Mouse (Mus musculus) forebrain, embryonic 13.5 days (tissue): ENCODE results near the gene Gm17067. TPM values are rescaled to one million over a fixed set of nuclear protein-coding genes. Genes with fewer than 3 reads are reported as not detected.
"Not testable (repeated sequence)": the region's sequence is repeated elsewhere in the genome, so short reads cannot be mapped to it uniquely, and the experiment has no call there.

Source experiments
- ATAC-seq: fragments of 200-750 bp; cut with Nextera tagmentation; 2 replicates; pipeline ENCODE4 v1.8.0; 2017
- H3K27ac ChIP-seq: fragments of 300-500 bp; sonication (generic); 2 replicates; pipeline ENCODE4 v1.5.1; 2015; ENCODE audit warnings: inconsistent platforms, mild to moderate bottlenecking, moderate library complexity
- H3K27me3 ChIP-seq: fragments of 300-500 bp; sonication (generic); 2 replicates; pipeline ENCODE4 v1.6.1; 2015; ENCODE audit warnings: mild to moderate bottlenecking, inconsistent platforms
- H3K36me3 ChIP-seq: fragments of 300-500 bp; sonication (generic); 2 replicates; pipeline ENCODE4 v1.6.1; 2015; ENCODE audit warnings: mild to moderate bottlenecking, inconsistent platforms; ENCODE audit not compliant: poor library complexity, severe bottlenecking
- H3K4me1 ChIP-seq: fragments of 300-500 bp; sonication (generic); 2 replicates; pipeline ENCODE4 v1.6.1; 2015; ENCODE audit warnings: inconsistent platforms
- H3K4me2 ChIP-seq: fragments of 300-500 bp; sonication (generic); 2 replicates; pipeline ENCODE4 v1.6.1; 2015; ENCODE audit warnings: inconsistent platforms, mild to moderate bottlenecking, moderate library complexity
- H3K4me3 ChIP-seq: fragments of 300-500 bp; sonication (generic); 2 replicates; pipeline ENCODE4 v1.5.1; 2015; ENCODE audit warnings: mild to moderate bottlenecking, inconsistent platforms
- H3K9ac ChIP-seq: fragments of 300-500 bp; sonication (generic); 2 replicates; pipeline ENCODE4 v1.6.1; 2015; ENCODE audit warnings: mild to moderate bottlenecking, inconsistent platforms
- H3K9me3 ChIP-seq: fragments of 300-500 bp; sonication (generic); replicated peaks from 2 replicates; pipeline ENCODE4 v1.6.1; 2016; ENCODE audit warnings: inconsistent platforms
- WGBS: fragments of 180-500 bp; shearing (Covaris S2); methylation state at CpG from one replicate; pipeline ENCODE4 v1.1.7; 2015; 5-methylcytosine and 5-hydroxymethylcytosine counted together
- polyA plus RNA-seq: library from polyadenylated mRNA; unstranded; fragments of >200 nt; fragmentation: Nextera tagmentation; extraction: Ambion mirVana; gene quantifications from 2 replicates; pipeline ENCODE4 v1.2.1, GENCODE M21; 2015

The Gm17067 gene
- not detected in 2 replicates for polyA plus RNA-seq

- peaks cover 27% of the 10 kb centered on the region for H3K9me3 ChIP-seq
- WGBS, result 93% methylated on average over 4 of the region's 4 CpGs
- not testable (repeated sequence) for ATAC-seq, H3K36me3 ChIP-seq, H3K27ac ChIP-seq, H3K4me2 ChIP-seq, H3K4me1 ChIP-seq, H3K4me3 ChIP-seq, H3K9ac ChIP-seq, H3K27me3 ChIP-seq
Observed at GRCm38 (mm10) chr7:42726917-42727316, at the start of gene Gm17067. Gm17067 (minus strand) TSS chr7:42727017.

DNA sequence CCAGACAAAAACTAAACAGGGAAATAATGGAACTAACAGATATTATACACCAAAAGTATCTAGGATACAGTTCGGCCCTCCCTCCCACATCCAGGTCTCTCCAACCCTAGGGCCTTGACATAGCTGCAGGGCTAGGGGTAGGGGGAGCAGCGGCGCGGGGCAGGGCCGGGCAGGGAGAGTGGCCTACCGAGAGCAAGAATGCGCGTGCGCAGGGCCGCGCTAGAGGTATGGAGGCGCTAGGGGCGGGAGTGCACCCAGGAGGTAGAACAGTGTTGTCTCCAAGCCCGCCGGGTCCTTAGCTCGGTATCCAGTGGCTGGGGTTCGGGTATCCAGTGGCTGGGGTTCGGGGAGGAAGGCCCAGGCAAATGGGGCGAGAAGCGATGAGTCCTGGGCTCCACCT lies 23.0 kb upstream of the Gm17067 start:
- no peak for ATAC-seq
- Histone ChIP-seq H3K36me3 (no peaks in the 10 kb centered on the region), H3K4me2 (no peak overlapping the region), H3K27me3 (no peaks in the 10 kb centered on the region), H3K9ac (no peak overlapping the region), H3K4me1 (no peaks in the 10 kb centered on the region), H3K27ac (no peak overlapping the region), H3K9me3 (peaks cover 14% of the 10 kb centered on the region), H3K4me3 (no peak overlapping the region)
- WGBS, result 48% methylated on average over 20 of the region's 20 CpGs

DNA sequence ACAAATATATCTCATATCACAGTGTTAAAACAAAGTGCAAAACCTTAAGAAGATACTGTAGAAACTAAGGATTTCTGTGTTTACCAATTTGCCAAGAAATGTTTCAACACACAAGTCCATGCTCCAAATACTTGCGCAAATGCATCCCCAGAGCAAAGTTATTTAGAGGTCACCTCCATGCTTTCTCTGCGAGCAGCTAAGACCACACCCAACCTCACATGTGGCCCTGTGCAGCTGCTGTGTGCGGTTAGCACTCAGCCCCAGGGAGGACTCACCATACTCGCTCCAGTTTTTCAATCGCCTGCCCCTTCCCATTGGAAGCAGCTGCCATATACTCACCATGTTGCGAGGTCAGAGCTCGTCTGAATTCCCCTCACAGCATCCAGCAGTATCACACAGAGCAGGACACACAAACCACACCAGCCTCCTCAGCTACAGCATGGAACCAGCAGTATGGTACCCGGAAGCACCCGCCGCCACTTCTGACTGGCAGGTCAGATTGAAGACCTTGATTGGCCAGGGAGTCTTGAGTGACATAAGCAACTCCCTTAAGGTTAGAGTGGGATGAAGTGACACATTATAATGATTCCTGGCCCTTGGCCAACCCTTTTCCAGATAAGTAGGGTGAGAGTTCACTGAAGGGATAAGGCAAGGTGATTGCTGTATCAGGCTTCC lies 11.9 kb upstream of the Gm17067 start:
- no peak overlapping the region for H3K4me2 ChIP-seq
- no peak overlapping the region for H3K4me3 ChIP-seq
- peaks cover 30% of the 10 kb centered on the region for H3K9me3 ChIP-seq
- ATAC-seq, result no peak
- no peaks in the 10 kb centered on the region for H3K4me1 ChIP-seq
- H3K27me3 ChIP-seq, result no peaks in the 10 kb centered on the region
- WGBS, result 88% methylated on average over 10 of the region's 10 CpGs
- H3K9ac ChIP-seq, result no peak overlapping the region
- H3K36me3 ChIP-seq, result no peaks in the 10 kb centered on the region
- H3K27ac ChIP-seq, result no peak overlapping the region

- not testable (repeated sequence) for H3K4me1 ChIP-seq, H3K27me3 ChIP-seq, ATAC-seq, H3K36me3 ChIP-seq, H3K9me3 ChIP-seq, H3K27ac ChIP-seq
- 2% methylated on average over 4 of the region's 4 CpGs for WGBS
- Histone ChIP-seq H3K4me3 (peak overlapping the region; percentile 50), H3K9ac (peak overlapping the region; percentile 67), H3K4me2 (peak overlapping the region; percentile 60)
Observed at GRCm38 (mm10) chr7:42693251-42693650, 33.6 kb downstream of the Gm17067 start.

- Histone ChIP-seq H3K4me3 (peak within 1 kb of the TSS; percentile 50), H3K9ac (peak within 1 kb of the TSS; percentile 67), H3K4me2 (peak within 1 kb of the TSS; percentile 60)
- H3K27me3 ChIP-seq, H3K4me1 ChIP-seq, H3K9me3 ChIP-seq, H3K27ac ChIP-seq, H3K36me3 ChIP-seq: not testable (repeated sequence)
- ATAC-seq, result peak; percentile 99
- under 1% methylated on average over 23 of the region's 23 CpGs for WGBS
Observed at GRCm38 (mm10) chr7:42692362-42693158, 34.3 kb downstream of the Gm17067 start, which contains the start of gene Zfp975. Zfp975 (minus strand) TSS chr7:42692742.

- H3K9me3 ChIP-seq, result peaks cover 24% of the 10 kb centered on the region
- H3K4me3 ChIP-seq, H3K27me3 ChIP-seq, H3K36me3 ChIP-seq, H3K27ac ChIP-seq, ATAC-seq, H3K9ac ChIP-seq, H3K4me1 ChIP-seq, H3K4me2 ChIP-seq: not testable (repeated sequence)
- 88% methylated on average over 6 of the region's 6 CpGs for WGBS
Observed at GRCm38 (mm10) chr7:42680081-42680480, 46.7 kb downstream of the Gm17067 start.

DNA sequence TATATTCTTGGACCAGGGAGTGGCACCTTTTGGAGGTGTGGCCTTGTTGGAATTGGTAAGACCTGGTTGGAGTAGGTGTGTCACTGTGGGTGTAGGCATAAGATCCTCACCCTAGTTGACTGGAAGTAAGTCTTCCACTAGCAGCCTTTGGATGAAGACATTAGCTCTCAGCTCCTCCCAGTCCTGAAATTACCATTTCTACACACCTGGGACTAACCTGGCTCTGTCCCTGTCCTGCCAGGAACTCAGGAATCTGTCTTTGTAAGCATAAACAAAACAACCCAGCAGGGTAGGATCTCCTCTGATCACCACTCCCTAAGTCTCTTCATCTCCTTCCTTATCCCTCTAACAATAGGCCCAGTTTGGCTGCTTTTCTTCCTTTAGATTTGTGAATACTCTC lies 47.2 kb downstream of the Gm17067 start:
- ATAC-seq, H3K4me3 ChIP-seq: not testable (repeated sequence)
- H3K9me3 ChIP-seq, result peaks cover 25% of the 10 kb centered on the region

DNA sequence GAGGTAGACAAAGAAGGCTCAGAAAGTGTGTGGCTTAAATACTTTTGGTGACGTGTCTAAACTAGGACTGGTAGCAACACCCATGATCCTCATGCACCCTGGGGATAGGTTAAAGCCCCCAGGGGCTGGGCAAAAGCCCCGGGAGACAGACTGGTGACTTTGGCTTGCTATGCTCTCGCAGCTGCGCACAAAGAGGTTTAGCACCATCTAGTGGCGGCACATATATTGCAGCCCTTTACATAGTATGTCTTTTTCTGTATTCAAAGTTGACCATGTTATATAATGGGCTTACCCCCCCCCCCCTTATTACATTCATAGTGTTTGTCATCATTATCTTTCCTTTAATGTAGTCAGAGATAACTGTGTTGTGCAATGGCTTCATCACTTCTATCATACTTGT lies 66.7 kb downstream of the Gm17067 start:
- not testable (repeated sequence) for H3K27ac ChIP-seq, ATAC-seq, H3K4me2 ChIP-seq, H3K4me3 ChIP-seq, H3K4me1 ChIP-seq, H3K9ac ChIP-seq, H3K27me3 ChIP-seq
- 77% methylated on average over 5 of the region's 5 CpGs for WGBS
- Histone ChIP-seq H3K9me3 (peaks cover 19% of the 10 kb centered on the region), H3K36me3 (peaks cover 23% of the 10 kb centered on the region)

More for the DNA sequence above, 47.2 kb downstream of the Gm17067 start:
- not testable (repeated sequence) for H3K9ac ChIP-seq, H3K4me1 ChIP-seq, H3K36me3 ChIP-seq, H3K4me2 ChIP-seq, H3K27me3 ChIP-seq, H3K27ac ChIP-seq

Other genes starting within 250 kb of the Gm17067 start
- 12.4 and 14.1 TPM in 2 replicates for gene Zfp141, start 221.3 kb downstream of the Gm17067 start, polyA plus RNA-seq
- not detected in 2 replicates for gene Gm21028, start 148.4 kb downstream of the Gm17067 start, polyA plus RNA-seq
- gene Zfp977, start 134.5 kb downstream of the Gm17067 start, polyA plus RNA-seq, result 0.84 and 1.1 TPM in 2 replicates
- gene Zfp976, start 84.4 kb downstream of the Gm17067 start, polyA plus RNA-seq, result 2.9 and 3.1 TPM in 2 replicates
- 5.4 and 6.4 TPM in 2 replicates for gene Zfp975, start 34.3 kb downstream of the Gm17067 start, polyA plus RNA-seq
- gene Vmn2r62, start 66.5 kb upstream of the Gm17067 start, polyA plus RNA-seq, result not detected in 2 replicates
- not detected in 2 replicates for gene Gm2381, start 140.2 kb upstream of the Gm17067 start, polyA plus RNA-seq
- not detected in 2 replicates for gene Vmn2r63, start 206.8 kb upstream of the Gm17067 start, polyA plus RNA-seq